Mouse (Mus musculus): ENCODE results near the gene Notch3. TPM values are rescaled to one million over a fixed set of nuclear protein-coding genes. Genes with fewer than 3 reads are reported as not detected.
A peak's percentile ranks its signal among the peaks of the same experiment; 100 is the strongest.

The Notch3 gene
- polyA plus RNA-seq, 1 experiment, result 24.5 TPM

DNA sequence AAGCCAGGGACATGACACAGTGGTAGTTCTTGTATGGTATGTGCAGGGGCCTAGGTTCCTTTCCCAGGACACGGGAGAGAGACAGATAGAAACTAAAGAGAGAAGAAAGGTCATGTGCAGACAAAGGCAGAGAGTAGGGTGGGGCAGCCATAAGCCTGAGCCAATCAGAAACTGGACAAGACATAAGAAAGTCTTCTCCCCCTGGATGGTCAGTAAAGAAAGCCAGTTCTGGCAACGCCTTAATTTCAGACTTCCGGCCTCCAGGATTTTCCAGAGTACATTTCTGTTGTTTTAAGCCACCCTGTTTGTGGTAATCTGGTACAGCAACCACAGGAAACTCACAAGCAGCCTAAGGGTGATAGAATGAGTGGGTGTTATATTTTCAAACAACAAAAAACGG lies 5.8 kb downstream of the Notch3 start:
- no peak for TF ChIP-seq CTCF (IDR thresholded peaks at IDR 0.05; ENCODE audit: extremely low read depth, insufficient read depth, insufficient read length, insufficient replicate concordance)
- no peak for TF ChIP-seq POLR2A (IDR thresholded peaks at IDR 0.05; ENCODE audit: low read depth, low read length)
- Histone ChIP-seq H3K27me3 (ENCODE audit: control insufficient read depth, insufficient read depth, low read length) (peaks cover 11% of the 10 kb centered on the region), H3K27ac (ENCODE audit: insufficient read depth, low read length) (no peak overlapping the region), H3K4me1 (ENCODE audit: control insufficient read depth, insufficient read depth, insufficient read length) (peaks cover 16% of the 10 kb centered on the region), H3K4me3 (ENCODE audit: extremely low read depth, insufficient read depth, insufficient read length) (no peak overlapping the region), H3K36me3 (ENCODE audit: control insufficient read depth, insufficient read depth, low read length) (no peaks in the 10 kb centered on the region)
- no peak for DNase-seq (ENCODE audit: low read depth in 1 of 2, low spot score in 2 of 2)
- 54% methylated on average over 4 of the region's 4 CpGs for WGBS

DNA sequence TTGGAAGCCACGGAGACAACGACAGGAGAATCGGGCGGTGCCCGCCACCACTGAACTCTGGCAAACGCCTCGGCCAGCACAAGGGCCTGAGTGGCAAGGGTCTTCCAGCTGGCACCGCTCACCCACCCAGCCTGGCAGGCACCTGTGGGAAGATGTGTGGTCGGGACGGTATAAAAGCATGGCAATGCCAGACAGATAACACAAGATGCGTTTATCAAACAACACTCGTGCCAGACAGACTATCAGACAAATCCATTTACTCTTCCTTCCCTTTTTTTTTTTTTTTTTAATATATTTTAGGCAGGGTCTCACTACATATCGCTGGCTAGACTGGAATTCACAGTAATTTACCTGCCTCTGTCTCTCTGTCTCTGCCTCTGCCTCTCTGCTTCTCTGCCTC lies 7.8 kb downstream of the Notch3 start:
- Histone ChIP-seq H3K27me3 (ENCODE audit: control insufficient read depth, insufficient read depth, low read length) (peaks cover 8% of the 10 kb centered on the region), H3K4me1 (ENCODE audit: control insufficient read depth, insufficient read depth, insufficient read length) (peaks cover 4% of the 10 kb centered on the region), H3K27ac (ENCODE audit: insufficient read depth, low read length) (no peak overlapping the region), H3K36me3 (ENCODE audit: control insufficient read depth, insufficient read depth, low read length) (no peaks in the 10 kb centered on the region), H3K4me3 (ENCODE audit: extremely low read depth, insufficient read depth, insufficient read length) (no peak overlapping the region)
- 81% methylated on average over 13 of the region's 13 CpGs for WGBS
- DNase-seq (ENCODE audit: low read depth in 1 of 2, low spot score in 2 of 2), result no peak
- TF ChIP-seq POLR2A (IDR thresholded peaks at IDR 0.05; ENCODE audit: low read depth, low read length), result no peak
- no peak for TF ChIP-seq CTCF (IDR thresholded peaks at IDR 0.05; ENCODE audit: extremely low read depth, insufficient read depth, insufficient read length, insufficient replicate concordance)

DNA sequence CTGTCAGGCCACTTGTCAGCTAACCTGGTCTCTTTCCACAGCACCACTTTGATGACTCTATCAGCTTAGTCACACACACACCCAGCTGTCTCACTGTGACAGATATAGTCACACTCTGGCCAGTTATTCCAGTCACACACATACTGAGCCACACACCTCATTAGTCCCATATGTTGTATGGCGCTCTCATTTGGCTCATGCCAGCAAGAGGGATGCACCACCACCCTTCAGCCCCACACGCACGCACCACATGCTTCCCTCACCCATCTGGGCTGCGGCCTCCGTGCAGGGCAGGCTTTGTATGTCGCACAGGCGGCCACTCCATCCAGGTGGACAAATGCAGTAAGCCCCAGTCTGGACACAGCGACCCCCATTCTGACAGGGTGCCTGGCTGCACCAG lies 19.9 kb downstream of the Notch3 start:
- no peak overlapping the region for H3K4me3 ChIP-seq (ENCODE audit: extremely low read depth, insufficient read depth, insufficient read length)
- peaks cover 4% of the 10 kb centered on the region; the same call in 1 of the 2 replicates for H3K4me1 ChIP-seq (ENCODE audit: control insufficient read depth, insufficient read depth, insufficient read length)
- no peak for DNase-seq (ENCODE audit: low read depth in 1 of 2, low spot score in 2 of 2)
- TF ChIP-seq CTCF (IDR thresholded peaks at IDR 0.05; ENCODE audit: extremely low read depth, insufficient read depth, insufficient read length, insufficient replicate concordance), result no peak
- TF ChIP-seq POLR2A (IDR thresholded peaks at IDR 0.05; ENCODE audit: low read depth, low read length), result no peak
- H3K36me3 ChIP-seq (ENCODE audit: control insufficient read depth, insufficient read depth, low read length), result no peaks in the 10 kb centered on the region
- WGBS, result 96% methylated on average over 8 of the region's 8 CpGs
- no peaks in the 10 kb centered on the region for H3K27me3 ChIP-seq (ENCODE audit: control insufficient read depth, insufficient read depth, low read length)
- H3K27ac ChIP-seq (ENCODE audit: insufficient read depth, low read length), result no peak overlapping the region

DNA sequence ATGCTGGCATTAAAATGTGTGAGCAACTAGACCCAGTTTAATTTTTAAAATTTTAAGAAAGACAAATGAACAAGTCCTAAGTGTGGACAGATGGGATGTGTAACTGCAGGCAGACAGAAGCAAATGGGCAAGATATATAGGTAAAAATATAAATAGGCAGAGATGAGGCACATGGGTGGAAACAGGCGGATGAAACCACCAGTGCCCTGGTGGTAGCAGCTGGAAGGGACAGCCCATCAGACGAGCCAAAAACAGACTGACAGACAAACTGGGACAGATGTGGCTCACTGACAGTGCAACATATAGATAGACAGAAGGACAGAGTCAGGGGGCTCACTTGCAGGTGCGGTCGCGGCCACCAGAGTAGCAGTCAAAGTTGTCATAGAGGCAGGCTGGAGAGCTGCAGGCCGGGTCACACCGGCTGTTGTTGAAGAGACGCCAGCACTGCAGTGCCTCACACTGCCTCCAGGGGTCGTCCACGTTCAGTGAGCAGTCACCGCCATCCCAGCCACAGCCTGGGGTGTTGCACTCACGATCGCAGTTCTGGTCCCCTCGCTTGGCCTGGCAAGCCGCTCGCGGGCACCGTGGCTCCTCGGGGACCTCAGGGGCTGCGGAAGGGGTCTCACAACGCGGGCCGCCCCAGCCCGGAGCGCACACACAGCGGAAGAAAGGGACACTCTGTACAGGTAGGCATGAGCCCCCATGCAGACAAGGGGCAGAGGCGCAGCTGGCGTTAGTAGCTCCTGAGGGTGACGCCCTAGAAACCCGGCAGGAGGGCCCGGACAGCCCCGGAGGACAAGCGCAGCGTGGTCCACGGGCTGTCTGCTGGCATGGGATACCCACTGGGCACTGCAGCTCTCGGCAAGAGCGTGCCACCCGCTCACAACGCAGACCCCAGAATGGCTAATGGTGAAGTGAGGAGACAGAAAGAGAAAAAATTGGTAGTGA lies 23.5 kb downstream of the Notch3 start:
- H3K36me3 ChIP-seq (ENCODE audit: control insufficient read depth, insufficient read depth, low read length), result no peaks in the 10 kb centered on the region
- peak; percentile 88 for TF ChIP-seq CTCF (IDR thresholded peaks at IDR 0.05; ENCODE audit: extremely low read depth, insufficient read depth, insufficient read length, insufficient replicate concordance)
- TF ChIP-seq POLR2A (IDR thresholded peaks at IDR 0.05; ENCODE audit: low read depth, low read length), result no peak
- 28% methylated on average over 39 of the region's 39 CpGs for WGBS
- no peak overlapping the region for H3K27ac ChIP-seq (ENCODE audit: insufficient read depth, low read length)
- peaks cover 4% of the 10 kb centered on the region; the same call in 1 of the 2 replicates for H3K4me1 ChIP-seq (ENCODE audit: control insufficient read depth, insufficient read depth, insufficient read length)
- H3K27me3 ChIP-seq (ENCODE audit: control insufficient read depth, insufficient read depth, low read length), result no peaks in the 10 kb centered on the region
- peak; percentile 35 to 76 for DNase-seq (ENCODE audit: low read depth in 1 of 2, low spot score in 2 of 2)
- H3K4me3 ChIP-seq (ENCODE audit: extremely low read depth, insufficient read depth, insufficient read length), result no peak overlapping the region

DNA sequence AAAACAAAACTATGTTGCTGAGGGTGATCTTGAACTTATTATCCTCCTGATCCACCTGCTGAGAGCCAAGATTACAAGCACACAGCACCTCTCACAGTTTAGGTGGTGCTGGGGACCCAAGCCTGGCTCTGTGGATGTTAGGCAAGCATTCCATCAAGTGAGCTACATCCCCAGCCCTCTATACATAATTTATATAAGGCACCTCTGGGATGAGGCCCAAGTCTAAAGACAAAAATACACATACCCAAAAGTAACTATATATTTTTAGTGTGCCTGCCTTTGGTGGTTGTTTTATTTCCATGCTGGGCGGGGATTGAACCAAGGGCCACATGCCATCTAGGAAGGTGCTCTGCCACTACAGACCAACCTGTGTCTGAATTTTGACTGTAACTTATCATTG lies 24.4 kb downstream of the Notch3 start:
- DNase-seq (ENCODE audit: low read depth in 1 of 2, low spot score in 2 of 2), result no peak
- TF ChIP-seq CTCF (IDR thresholded peaks at IDR 0.05; ENCODE audit: extremely low read depth, insufficient read depth, insufficient read length, insufficient replicate concordance) (no peak), POLR2A (IDR thresholded peaks at IDR 0.05; ENCODE audit: low read depth, low read length) (no peak)
- Histone ChIP-seq H3K4me1 (ENCODE audit: control insufficient read depth, insufficient read depth, insufficient read length) (peaks cover 4% of the 10 kb centered on the region; the same call in 1 of the 2 replicates), H3K27me3 (ENCODE audit: control insufficient read depth, insufficient read depth, low read length) (no peaks in the 10 kb centered on the region), H3K4me3 (ENCODE audit: extremely low read depth, insufficient read depth, insufficient read length) (no peak overlapping the region), H3K27ac (ENCODE audit: insufficient read depth, low read length) (no peak overlapping the region), H3K36me3 (ENCODE audit: control insufficient read depth, insufficient read depth, low read length) (no peaks in the 10 kb centered on the region)
- 96% methylated on average over 1 of the region's 1 CpGs for WGBS

DNA sequence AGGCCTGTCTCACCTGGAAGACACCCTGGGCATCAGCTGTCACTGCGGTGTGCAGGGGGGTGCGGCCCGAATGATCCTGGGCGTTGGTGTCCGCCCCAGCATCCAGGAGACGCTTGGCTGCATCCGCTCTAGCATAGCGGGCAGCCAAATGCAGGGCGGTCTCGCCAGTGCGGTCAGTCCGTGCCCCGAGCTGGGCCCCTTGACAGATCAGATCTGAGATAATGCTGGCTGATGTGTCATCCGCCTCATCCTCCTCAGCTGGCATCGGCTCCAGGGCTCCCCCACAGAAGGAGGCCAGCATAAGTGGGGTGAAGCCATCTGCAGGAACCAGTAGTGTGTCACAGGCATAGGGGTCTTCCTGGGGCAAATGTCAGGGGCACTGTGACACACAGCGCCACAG lies 33.3 kb downstream of the Notch3 start:
- no peak overlapping the region for H3K27ac ChIP-seq (ENCODE audit: insufficient read depth, low read length)
- TF ChIP-seq CTCF (IDR thresholded peaks at IDR 0.05; ENCODE audit: extremely low read depth, insufficient read depth, insufficient read length, insufficient replicate concordance), result no peak
- TF ChIP-seq POLR2A (IDR thresholded peaks at IDR 0.05; ENCODE audit: low read depth, low read length), result no peak
- no peak overlapping the region for H3K4me3 ChIP-seq (ENCODE audit: extremely low read depth, insufficient read depth, insufficient read length)
- no peaks in the 10 kb centered on the region for H3K4me1 ChIP-seq (ENCODE audit: control insufficient read depth, insufficient read depth, insufficient read length)
- DNase-seq (ENCODE audit: low read depth in 1 of 2, low spot score in 2 of 2), result no peak
- H3K27me3 ChIP-seq (ENCODE audit: control insufficient read depth, insufficient read depth, low read length), result no peaks in the 10 kb centered on the region
- no peaks in the 10 kb centered on the region for H3K36me3 ChIP-seq (ENCODE audit: control insufficient read depth, insufficient read depth, low read length)
- WGBS, result 95% methylated on average over 16 of the region's 16 CpGs

DNA sequence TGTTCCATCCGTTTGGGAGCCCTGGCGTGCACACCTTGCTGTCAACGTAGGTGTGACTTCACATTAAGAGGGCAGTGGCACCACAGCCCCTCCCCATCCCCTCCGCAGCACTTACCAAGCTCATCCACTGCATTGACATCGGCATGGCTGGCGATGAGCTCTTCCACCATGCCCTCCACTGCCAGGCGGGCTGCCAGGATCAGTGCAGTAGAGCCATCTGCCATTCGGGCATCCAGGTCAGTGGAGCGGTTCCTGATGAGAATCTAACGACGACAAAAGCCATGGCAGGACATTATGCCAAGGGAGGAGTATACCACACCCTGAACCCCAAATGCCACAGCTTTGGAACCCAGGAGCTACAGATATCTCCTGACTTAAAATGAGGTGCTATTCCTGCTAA lies 34.6 kb downstream of the Notch3 start:
- DNase-seq (ENCODE audit: low read depth in 1 of 2, low spot score in 2 of 2), result no peak
- no peaks in the 10 kb centered on the region for H3K4me1 ChIP-seq (ENCODE audit: control insufficient read depth, insufficient read depth, insufficient read length)
- H3K36me3 ChIP-seq (ENCODE audit: control insufficient read depth, insufficient read depth, low read length), result no peaks in the 10 kb centered on the region
- TF ChIP-seq POLR2A (IDR thresholded peaks at IDR 0.05; ENCODE audit: low read depth, low read length) (no peak), CTCF (IDR thresholded peaks at IDR 0.05; ENCODE audit: extremely low read depth, insufficient read depth, insufficient read length, insufficient replicate concordance) (no peak)
- WGBS, result 91% methylated on average over 11 of the region's 11 CpGs
- no peak overlapping the region for H3K27ac ChIP-seq (ENCODE audit: insufficient read depth, low read length)
- H3K4me3 ChIP-seq (ENCODE audit: extremely low read depth, insufficient read depth, insufficient read length), result no peak overlapping the region
- no peaks in the 10 kb centered on the region for H3K27me3 ChIP-seq (ENCODE audit: control insufficient read depth, insufficient read depth, low read length)
